Mouse (Mus musculus): Measurements from ENCODE around the gene Prkd3.

Gene Prkd3

DNA sequence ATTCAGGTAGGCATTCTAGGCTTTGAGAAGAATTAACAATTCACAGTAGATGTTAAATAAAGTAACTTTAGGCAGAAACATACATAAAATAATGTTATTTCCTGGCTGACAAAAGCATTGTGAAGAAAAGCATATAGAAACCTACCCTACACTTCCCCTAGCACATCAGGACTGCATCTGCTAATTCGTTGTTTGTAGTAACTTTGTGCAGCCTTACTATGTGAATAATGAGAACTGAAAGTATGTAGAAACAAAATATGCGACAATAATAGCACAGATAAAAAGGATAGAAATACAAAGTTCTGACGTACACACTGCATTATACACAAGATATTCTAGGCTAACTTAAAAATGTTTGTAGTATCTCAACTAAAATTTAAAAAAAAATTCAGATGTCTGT is 21.4 kb downstream of the Prkd3 start:
- DNase-seq: no peak

GRCm38 (mm10) chr17:78998130-78998529 is 22.5 kb downstream of the Prkd3 start:
- DNase-seq: no peak

DNA sequence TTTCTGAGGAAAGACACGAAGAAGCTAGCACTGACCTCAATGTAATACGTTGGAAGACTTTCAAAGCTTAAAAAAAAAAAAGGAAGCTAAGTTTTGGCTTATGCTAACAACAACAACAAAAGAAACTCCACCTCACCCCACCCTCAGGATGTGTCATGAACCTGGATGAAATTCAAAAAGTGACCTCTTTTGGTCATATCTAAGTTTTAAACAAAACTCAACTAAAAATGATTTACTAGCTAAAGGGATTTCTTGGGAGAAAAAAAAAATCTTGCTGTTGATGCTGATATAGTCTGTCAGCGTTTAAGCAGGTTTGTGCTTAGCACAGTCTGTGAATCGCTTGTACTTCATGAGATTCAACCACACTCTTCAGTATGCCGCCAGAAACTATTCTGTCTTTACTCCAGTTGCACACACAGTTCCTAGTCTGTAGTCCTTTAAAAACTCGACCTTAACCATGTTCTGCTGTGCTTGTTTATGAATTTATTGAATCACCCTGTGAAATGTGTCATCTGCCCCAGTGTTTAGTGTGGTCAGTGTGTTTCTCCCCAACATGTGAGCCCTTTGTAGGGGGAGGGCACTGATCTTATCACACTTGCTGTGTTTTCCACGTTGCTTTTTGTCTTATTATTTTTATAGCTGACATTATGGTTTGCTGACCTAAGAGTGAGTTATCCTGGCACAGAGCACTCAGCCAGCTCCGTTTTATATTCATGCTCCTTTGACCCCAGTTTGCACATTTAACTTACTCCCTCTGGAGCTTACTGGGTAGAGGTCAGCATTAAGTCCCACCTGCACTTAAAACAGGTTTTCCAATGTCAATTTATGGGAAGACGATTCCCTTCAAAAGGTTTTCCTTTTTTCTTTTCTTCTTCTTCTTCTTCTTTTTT is 25.4 kb downstream of the Prkd3 start:
- no peak for DNase-seq

DNA sequence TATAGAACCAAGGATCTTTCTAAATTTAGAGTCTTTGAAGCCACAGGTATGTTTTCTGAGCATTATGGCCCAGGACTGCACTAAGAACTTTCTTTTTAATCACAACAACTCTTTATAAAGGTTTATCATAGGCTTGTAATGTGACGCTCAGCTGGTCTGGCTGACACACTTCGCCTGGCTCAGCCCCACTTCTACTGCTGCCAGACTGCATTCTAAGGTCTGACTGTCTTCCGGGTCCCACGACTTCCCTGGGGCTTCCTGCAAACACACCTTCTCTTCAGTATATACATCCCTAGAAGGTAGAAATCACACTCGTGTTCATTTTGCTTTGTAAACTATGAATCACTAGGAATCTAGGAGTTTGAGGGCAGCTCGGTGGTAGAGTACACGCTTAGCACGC is 26.2 kb downstream of the Prkd3 start:
- DNase-seq: no peak

- DNase-seq: no peak
Measured at GRCm38 (mm10) chr17:78993670-78994069, 26.9 kb downstream of the Prkd3 start.

GRCm38 (mm10) chr17:78992303-78993027 is 28.2 kb downstream of the Prkd3 start:
- DNase-seq: no peak

DNA sequence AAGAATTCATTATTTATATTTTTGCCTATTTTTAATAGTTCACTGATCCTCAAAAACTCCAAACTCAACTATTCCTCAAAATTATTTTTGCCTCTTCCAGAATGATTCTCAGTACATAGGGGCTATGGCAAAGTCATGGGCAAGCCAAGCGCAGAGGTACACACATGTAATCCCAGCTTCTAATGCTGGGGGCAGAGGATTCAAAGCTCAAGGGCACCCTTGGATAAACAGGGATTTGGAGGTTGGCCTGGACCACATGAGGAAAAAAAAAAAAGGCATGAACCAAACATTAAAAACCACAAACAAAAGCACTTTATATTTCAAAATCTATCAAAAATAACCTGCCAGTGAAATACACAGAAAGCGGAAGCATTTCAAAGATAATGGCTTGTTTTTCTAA is 29.1 kb downstream of the Prkd3 start:
- no peak for DNase-seq

- no peak for DNase-seq
Measured at GRCm38 (mm10) chr17:78989015-78989414, 31.6 kb downstream of the Prkd3 start.

GRCm38 (mm10) chr17:78983736-78984135 is 36.9 kb downstream of the Prkd3 start:
- no peak for DNase-seq

DNA sequence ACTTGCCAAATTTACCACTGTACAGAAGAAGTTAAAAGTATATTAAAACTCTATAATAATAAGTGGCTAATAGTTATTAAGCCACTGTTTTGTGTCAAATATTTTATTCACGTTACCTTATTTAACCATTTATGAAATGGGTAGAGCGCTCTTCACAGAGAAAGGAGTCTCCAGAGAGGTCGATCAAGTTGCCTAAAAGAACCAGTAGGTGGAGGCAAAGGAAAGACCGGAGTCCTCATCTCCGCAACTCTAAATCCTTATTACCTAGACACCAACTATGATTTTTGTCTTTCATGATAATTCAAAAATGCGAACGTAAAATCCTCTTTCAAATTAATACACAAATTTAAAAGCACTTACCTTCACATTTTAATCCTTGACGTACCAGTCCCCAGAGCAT is 37.5 kb downstream of the Prkd3 start:
- DNase-seq: no peak

- no peak for DNase-seq
Measured at GRCm38 (mm10) chr17:78968500-78968899, 52.1 kb downstream of the Prkd3 start.

GRCm38 (mm10) chr17:78966092-78966883 is 54.3 kb downstream of the Prkd3 start:
- no peak for DNase-seq

DNA sequence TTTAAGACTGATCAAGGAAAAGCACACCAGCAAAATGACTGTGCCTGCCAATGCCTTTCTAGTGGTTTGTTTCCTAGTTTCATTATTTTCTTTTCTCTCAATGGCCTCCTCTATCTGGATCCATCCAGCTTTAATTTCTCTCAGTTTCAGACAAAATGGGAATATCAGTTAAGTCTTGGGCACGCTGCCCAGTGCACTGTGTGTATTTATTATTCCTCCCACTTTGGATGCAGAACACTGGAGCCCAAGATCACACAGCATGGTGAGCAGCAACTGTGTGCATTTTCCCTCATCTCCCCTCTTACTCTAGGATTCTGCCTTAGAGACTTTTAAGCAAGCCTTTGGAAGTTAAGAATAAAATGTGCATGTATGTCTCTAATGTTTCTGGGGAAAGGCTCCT is 56.2 kb downstream of the Prkd3 start:
- DNase-seq: peak; percentile 16 to 34

GRCm38 (mm10) chr17:78959473-78959872 is 61.1 kb downstream of the Prkd3 start:
- DNase-seq: no peak

GRCm38 (mm10) chr17:78953240-78953639 is 67.4 kb downstream of the Prkd3 start:
- no peak for DNase-seq

DNA sequence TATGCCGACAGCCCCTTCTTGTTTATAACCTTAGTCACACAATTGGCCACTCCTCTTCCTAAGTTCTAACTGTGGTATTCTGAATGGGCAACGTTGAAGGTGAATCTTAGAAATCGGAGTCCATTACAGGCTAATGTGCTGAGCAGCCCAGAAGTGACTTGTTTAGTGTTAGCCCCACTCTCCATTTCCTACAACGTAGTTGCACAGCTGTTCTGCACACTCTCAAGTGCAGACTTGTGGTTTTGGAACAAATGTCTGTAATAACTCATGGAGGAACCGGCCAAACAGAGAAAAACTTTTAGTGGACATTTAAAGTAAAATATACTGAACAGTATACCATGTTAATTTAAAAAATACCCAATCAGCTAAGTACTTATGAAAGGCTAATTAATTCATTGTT is 68.5 kb downstream of the Prkd3 start:
- DNase-seq: no peak

DNA sequence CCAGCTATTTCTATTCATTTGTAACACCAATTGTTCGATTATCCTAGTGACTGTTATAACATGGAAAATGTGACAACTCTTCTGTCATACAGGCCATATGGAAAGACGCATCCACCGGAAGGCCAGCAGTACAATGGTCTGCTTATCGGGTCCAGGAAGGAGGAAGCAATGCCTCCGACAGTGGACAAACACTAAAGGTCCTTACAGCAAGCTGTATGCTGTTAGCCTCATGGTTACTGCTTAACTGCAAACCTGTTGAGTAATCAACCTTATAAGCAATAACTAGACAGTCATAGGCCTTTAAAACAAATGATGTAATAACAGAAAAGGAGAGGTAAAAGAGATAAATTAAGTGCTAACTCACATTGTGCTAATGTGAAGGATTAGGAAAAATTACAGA is 69.4 kb downstream of the Prkd3 start:
- no peak for DNase-seq

GRCm38 (mm10) chr17:78942579-78942978 is 78.0 kb downstream of the Prkd3 start:
- no peak for DNase-seq

DNA sequence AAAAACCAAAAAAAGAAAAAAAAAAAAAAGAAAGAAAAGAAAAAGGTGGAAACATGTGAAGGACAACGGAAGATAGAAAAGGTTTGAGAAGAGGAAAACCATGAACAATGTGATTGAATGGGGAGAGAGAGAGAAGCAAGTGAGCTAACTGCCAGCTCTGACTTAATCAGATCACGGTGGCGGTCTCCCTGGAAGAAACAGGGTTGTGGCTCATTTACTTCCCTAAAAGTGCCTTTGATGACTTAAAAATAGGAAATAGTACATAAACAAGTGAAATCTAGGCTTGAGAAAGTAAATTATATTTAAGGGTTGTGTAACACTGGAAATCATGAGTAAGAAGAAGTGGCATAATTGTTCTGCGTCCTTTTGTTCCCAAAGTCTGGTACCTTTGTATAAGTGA is 81.7 kb downstream of the Prkd3 start:
- DNase-seq: no peak

DNA sequence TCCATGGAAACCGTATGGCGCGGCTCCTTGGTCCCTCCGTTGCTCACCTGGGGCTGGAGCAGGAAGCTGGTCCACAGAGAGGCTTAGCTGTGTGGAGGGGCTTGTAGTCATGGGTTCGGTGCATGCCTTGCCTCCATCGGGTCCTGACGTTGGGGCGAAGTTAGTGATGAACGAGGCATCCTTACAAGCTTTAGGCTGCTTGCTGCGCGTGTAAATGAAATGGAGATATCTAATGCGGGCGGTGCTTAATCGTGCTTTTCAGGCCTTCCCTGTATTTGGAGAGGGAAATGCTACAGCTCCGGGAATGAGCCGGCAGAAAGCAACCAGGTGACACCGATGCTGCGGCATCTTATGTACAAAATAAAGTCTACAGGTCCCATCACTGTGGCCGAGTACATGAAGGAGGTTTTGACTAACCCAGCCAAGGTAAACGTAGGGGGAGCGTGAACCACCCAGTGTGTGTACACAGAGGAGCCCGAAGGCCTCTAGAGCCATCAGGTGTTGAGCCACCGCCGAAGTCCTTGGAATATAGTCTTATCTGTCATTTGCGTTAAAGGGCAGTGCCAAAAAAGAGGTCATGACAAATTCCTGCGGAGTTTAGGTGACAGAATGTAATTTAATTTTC is 83.3 kb downstream of the Prkd3 start:
- DNase-seq: peak in 1 of 2 experiments; percentile 28

DNA sequence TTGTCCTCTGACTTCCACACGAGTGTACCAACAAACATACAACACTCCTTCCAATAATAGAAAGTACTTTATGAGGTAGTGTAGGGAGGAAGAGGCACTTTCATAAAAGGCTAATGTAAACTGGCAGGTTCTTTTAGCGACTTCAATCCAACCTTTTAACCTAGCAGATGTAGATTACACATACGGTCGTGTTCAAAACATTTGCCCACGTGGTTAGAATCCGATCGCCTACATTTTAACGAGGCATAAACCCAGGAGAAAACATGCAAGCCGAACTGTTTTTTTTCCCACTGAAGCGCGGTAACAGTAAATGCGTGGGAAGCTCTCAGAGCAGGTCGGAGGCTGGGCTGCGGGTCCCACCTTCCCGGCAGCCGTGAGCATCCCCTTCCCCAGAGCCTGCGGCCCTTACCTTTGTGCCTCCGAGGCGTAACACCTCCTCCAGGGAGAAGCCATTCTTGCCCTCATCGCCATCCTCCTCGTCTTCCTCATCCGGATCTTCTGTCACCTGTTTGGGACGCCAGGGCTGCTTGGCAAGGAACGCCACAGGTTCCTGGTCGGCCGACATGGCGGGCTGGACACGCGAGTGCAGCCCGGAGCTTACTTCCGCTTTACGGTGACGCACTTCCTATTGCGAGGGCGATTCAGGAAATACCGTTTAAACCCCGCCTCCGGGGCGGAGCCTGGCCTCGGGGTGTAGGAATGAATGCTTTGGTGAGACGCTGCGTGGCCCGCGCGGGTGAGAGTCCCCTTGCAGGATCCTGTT is 84.0 kb downstream of the Prkd3 start, which contains the start of the genes Cebpz and Ndufaf7:
Gene Cebpz, minus strand, starts transcription at position 601 of the 763 bp plus-strand sequence.
Gene Ndufaf7, plus strand, starts transcription at position 671 of the 763 bp plus-strand sequence.
- peak; percentile 98 to 99 for DNase-seq

DNA sequence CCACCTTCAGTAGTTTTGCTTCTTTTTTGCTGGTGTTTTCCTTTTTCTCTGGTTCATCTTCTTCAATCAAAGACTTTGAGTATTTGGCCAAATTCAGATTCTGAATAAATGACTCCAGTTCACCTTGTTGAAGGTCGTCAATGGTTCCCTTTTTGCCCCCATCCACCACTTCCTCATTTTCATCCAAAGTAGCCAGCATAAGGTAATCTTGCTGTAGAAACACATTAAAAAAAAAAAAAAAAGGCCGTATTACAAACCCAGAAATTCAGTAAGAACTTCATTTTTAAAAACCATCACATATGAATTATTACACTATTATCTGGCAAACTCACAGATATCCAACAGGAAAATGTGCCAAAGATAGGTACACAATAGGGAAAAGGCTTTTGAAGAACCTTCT is 84.8 kb downstream of the Prkd3 start:
- no peak for DNase-seq

Data from cerebellum, postnatal 10 days (tissue).